Mouse (Mus musculus) layer of hippocampus, adult 9-10 months (tissue): Measurements from ENCODE around the gene Ptpn5.

ENCODE experiments used
- DNase-seq: peaks from one replicate; pipeline ENCODE4 v3.0.0; 2022; ENCODE audit warnings: low spot score

The Ptpn5 gene

GRCm38 (mm10) chr7:47056273-47056672 is 77.2 kb downstream of the Ptpn5 start:
- DNase-seq: no peak

- DNase-seq: no peak
These were observed 77.7 kb downstream of the Ptpn5 start for GRCm38 (mm10) chr7:47055744-47056143.

GRCm38 (mm10) chr7:47054666-47055065 is 78.8 kb downstream of the Ptpn5 start:
- no peak for DNase-seq

- no peak for DNase-seq
These were observed 80.2 kb downstream of the Ptpn5 start for GRCm38 (mm10) chr7:47053287-47053686.

GRCm38 (mm10) chr7:47052276-47052675 is 81.2 kb downstream of the Ptpn5 start:
- no peak for DNase-seq

- DNase-seq: no peak
These were observed 81.9 kb downstream of the Ptpn5 start for GRCm38 (mm10) chr7:47051404-47052151.

- no peak for DNase-seq
These were observed 82.7 kb downstream of the Ptpn5 start for GRCm38 (mm10) chr7:47050766-47051165.

- DNase-seq: peak; percentile 92
These were observed 83.1 kb downstream of the Ptpn5 start, which contains the start of gene Tmem86a for GRCm38 (mm10) chr7:47050366-47050765. TSS of gene Tmem86a (plus strand) at chr7:47050601.

- no peak for DNase-seq
These were observed 90.5 kb downstream of the Ptpn5 start for GRCm38 (mm10) chr7:47042823-47043490.

- DNase-seq: no peak
These were observed 91.4 kb downstream of the Ptpn5 start for GRCm38 (mm10) chr7:47042121-47042520.

GRCm38 (mm10) chr7:47041706-47042105 is 91.8 kb downstream of the Ptpn5 start:
- DNase-seq: no peak

- no peak for DNase-seq
These were observed 98.1 kb downstream of the Ptpn5 start for GRCm38 (mm10) chr7:47035426-47035825.

- no peak for DNase-seq
These were observed 98.6 kb downstream of the Ptpn5 start for GRCm38 (mm10) chr7:47034785-47035384.

GRCm38 (mm10) chr7:47031371-47031770 is 102.1 kb downstream of the Ptpn5 start:
- DNase-seq: no peak

- DNase-seq: no peak
These were observed 102.8 kb downstream of the Ptpn5 start for GRCm38 (mm10) chr7:47030517-47031193.
